Mouse (Mus musculus): ENCODE data around the gene Onecut3. TPM values are rescaled to one million over a fixed set of nuclear protein-coding genes. Genes with fewer than 3 reads are reported as not detected.

Onecut3 gene
- total RNA-seq (2015; ENCODE audit: low replicate concordance) (not detected in 2 replicates), total RNA-seq (2017; ENCODE audit: low replicate concordance) (not detected in 2 replicates)

DNA sequence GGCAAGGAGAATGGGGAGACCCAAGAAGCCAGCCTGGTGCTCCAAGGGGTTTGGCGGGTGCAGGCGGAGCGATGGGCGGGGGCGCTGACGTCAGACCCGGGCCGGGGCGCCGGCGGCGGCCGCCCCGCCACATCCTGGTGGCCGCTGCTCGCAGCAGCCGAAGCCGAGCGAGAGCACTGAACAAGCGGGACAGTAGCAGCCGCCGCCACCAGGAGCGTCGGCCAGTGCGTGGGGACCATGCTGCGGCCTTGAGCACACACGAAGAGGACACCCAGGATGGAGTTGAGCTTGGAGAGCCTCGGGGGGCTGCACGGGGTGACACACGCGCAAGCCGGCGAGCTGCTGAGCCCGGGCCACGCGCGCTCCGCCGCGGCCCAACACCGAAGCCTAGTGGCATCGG is at the start of gene Onecut3:
Gene Onecut3, plus strand, starts transcription at position 104 of the 400 bp plus-strand sequence.
- ATAC-seq (replicated peaks; ENCODE audit: low FRiP score, poor library complexity, severe bottlenecking): no peak

DNA sequence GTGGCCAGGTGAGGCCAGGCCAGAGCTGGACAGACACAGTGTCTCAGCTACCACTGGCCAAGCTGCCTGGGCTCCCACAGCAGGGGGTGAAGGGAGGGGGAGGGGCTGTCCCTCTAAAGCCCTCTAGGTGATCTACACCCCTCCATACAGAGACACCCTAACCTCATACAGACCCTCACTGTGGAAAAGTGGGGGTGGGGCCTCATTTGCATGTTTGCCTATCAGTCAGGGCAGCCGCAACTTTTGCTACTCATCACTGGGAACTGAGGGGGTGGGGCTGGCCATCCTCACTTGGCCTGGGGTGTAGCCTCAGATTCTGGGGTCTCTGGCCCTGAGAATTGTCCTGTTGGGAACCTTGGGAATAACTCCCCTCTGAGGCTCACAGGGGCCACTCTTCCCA is 49.6 kb upstream of the Onecut3 start:
- ATAC-seq (replicated peaks; ENCODE audit: low FRiP score, poor library complexity, severe bottlenecking): no peak

DNA sequence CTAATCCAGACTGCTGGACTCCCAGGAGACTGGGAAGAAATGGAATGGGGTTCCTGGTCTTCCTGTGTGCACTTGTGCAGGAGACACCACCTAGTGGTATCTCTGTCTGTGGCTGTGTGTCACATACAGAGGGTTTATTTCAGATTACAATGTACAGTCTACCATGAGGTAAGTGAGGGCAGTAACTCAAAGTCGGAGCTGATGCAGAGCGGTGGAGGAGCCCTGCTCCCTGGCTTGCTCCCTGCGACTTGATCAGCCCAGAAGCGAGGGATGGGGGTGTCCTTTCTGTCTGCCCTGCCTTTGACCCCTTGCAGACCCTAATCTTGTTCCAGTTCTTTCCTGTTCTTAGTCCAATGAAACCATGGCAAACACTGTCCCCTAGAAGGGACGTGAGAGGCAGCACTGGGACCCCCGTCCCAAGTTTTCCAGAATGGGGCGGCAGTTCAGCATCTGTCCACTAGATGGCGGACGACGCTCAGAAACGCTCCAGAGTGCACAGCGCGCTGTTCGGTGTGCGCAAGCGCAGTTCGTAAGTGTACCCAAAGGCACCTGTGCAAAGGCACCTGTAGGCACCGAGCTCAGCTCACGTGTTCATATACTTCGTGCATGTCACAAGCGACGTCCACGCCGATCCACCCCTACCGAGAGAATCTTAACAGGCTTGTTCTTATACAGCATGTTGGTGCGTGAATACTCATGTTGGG is 48.6 kb upstream of the Onecut3 start:
- ATAC-seq (replicated peaks; ENCODE audit: low FRiP score, poor library complexity, severe bottlenecking): peak; percentile 82

DNA sequence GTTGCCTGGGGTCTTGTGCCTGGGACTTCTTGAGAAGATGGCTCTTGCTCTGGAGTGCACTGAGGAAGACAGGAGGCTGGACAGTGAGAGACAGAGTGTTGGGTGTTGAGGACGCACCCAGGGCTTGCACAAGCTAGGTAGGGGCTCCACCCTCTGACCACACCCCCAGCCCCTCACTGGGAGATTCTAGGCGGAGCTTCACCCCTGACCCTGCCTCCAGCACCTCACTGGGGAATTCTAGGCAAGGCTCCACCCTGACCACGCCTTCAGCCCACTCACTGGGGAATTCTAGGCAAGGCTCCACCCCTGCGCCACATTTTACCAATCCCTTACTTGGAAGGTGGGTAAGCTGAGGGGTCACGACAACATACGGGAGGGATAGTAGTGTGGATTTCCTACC is 44.0 kb upstream of the Onecut3 start:
- no peak for ATAC-seq (replicated peaks; ENCODE audit: low FRiP score, poor library complexity, severe bottlenecking)

DNA sequence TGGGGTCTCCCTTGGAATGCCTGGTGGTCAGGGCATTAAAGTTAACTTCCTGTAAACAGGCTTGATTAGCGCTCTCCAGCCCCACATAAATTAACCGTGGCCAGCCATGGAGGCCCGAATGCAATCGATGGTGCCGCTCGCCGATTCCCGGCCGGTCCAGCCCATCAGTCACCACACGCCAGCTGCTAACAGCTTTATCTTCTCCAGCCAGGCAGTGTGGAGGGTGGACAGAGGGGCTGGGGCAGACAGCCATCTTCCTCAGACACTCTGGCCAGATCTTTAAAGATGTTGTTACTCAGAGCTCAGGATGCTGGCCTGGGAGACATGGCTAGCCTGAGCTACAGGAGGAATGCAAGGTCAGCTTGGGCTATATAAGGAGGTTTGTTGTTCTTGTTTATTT is 41.0 kb upstream of the Onecut3 start:
- ATAC-seq (replicated peaks; ENCODE audit: low FRiP score, poor library complexity, severe bottlenecking): no peak

DNA sequence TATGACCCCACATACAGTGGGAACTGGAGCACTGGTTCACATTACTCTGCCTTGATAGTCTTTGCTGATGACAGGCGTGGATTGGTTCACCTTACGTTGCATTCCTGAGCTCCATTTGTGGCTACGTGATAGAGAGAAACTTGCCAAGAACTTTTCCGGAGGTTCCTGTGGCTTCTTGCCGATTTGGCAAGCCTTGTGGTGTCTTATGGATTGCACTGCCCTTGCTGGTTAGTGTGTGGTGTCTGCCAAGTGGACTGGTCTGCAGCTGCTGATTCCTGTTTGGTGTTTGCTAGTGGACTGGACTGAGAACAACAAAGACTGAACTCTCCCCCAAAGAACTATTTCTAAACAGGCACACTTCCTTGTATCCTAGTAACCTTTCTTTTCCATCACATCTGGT is 39.9 kb upstream of the Onecut3 start:
- no peak for ATAC-seq (replicated peaks; ENCODE audit: low FRiP score, poor library complexity, severe bottlenecking)

DNA sequence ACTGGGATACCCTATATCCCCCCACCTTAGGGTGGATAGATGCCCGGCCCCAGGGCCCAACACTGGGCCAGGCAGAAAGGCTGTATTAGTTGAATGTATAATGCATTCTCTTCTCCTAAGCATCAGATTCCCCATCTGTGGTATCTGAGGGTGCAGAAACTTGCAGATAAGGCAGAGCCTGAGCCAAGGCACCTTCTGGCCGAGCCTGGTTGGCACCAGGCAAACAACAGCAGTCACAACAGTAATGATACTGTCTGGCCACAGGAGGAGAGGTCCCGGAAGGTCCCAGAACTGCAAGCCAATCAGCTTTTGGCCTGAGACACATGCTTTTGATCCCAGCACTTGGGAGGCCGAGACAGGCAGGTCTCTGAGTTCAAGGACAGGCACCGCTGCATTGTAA is 38.9 kb upstream of the Onecut3 start:
- ATAC-seq (replicated peaks; ENCODE audit: low FRiP score, poor library complexity, severe bottlenecking): no peak

DNA sequence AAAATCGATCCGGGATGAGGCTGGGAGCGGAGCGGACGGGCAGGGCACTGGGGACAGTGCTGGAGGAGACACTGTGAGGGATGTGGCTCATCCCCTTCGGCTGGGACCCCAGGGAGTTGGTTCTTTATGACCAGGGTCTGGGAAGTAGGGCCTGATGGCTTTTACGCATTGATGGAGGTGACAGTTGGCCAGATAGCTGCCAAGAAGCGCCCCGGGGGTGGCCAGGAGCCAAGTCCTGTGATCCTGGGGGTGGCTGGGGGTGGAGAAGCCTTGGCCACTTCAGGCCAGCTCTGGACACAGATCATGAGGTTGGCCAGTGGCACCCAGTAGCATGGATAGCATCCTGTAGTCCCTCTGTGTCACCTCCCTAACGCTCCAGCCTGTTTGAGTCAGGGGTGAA is 35.4 kb upstream of the Onecut3 start:
- ATAC-seq (replicated peaks; ENCODE audit: low FRiP score, poor library complexity, severe bottlenecking): no peak

DNA sequence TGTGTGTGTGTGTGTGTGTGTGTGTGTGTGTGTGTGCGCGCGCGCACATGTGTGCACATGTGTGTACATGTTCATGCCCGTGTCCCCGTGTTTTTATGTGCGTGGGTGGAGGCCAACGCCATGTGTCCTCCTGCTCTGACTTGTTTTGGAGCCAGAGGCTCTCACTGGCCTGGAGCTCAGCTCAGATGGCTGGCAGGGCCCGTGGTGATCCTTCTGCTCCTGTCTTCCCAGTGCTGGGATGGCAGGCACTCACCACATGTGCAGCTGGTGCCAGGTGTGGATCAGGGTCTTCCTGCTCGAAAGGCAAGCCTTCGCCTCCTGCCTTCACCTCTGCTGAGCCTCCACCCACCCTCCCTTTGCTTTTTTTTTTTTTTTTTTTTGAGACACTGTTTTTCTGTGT is 35.0 kb upstream of the Onecut3 start:
- ATAC-seq (replicated peaks; ENCODE audit: low FRiP score, poor library complexity, severe bottlenecking): no peak

DNA sequence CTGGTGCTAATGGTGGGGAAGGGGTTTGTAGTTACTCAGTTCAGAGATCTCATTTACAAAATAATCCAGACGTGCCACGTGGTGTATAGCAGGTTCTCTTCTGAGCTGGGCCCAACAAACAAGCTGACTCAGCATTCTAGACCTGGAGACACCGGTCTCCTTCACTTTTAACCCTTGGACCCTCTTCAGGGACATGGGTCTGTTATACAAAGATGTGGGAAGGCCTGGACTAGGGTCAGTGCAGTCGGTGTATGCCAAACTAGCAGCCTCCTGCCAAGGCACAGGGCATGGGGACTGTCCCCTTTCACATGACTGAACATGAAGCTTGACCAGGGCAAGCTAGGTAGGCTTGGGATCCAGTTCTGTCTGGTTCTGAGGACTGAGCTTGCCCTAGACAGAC is 34.3 kb upstream of the Onecut3 start:
- ATAC-seq (replicated peaks; ENCODE audit: low FRiP score, poor library complexity, severe bottlenecking): no peak

DNA sequence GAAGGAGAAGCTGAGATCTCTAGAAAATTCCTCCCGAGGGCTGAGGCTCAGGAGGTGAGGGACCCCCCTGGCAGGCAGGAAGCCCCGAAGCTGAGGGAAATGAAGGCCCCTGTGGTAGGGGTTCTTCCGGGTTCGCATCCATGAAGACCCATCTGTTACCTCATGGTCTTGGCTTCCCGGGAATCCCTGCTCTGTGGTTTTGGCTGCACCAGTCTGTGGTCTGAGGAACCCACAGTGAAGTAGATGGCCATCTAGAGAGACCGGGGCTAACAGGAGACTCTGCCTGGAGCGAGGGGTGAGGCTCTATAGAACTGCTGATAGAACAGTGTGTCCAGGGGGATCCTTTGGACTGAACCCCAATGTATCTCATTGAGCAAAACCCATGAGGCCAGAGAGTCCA is 33.3 kb upstream of the Onecut3 start:
- ATAC-seq (replicated peaks; ENCODE audit: low FRiP score, poor library complexity, severe bottlenecking): no peak

DNA sequence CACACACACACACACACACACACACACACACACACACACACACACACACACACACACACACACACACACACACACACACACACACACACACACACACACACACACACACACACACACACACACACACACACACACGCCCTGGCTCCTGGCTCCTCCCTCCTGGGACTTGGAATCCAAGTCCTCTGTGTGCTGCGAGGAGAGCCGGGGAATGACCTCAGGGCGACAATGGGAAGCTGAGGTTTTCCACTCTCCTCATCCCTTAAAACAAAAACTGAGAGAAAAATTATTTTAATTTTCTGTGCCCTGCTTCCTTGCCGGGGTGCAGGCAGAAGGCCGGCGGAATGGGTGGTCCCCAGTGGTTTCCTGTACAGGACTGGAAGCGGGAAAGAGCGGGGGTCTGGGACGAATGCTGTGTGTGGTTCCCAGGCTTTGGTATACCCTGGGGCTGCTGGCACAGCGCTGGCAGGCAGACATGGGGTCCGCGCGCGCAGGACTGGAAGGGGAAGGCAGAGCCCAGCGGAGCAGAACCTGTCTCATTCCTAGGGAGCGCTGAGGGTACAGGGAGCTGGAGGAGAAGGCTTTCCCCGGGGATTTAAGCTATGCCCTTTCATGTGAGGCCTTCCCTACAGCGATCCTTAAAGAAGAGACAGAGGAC is 30.1 kb upstream of the Onecut3 start:
- ATAC-seq (replicated peaks; ENCODE audit: low FRiP score, poor library complexity, severe bottlenecking): no peak

DNA sequence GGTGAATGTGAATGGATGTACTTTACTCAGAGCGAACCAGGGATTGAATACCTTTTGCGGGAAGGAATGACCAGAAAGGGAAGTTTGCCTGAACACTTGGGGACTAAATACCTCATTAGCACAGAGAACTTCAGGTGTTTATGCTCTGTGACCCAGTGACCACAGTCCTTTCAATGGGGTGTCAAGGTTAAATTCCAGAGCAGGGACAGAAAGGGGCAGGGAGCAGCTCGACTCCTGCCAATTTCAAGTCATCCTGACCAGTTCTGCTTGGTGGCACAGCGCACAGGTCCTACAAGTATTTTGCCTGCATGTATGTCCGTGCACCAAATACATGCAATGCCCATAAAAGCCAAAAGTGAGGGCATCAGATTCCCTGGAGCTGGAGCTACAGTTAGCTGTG is 29.6 kb upstream of the Onecut3 start:
- ATAC-seq (replicated peaks; ENCODE audit: low FRiP score, poor library complexity, severe bottlenecking): no peak

DNA sequence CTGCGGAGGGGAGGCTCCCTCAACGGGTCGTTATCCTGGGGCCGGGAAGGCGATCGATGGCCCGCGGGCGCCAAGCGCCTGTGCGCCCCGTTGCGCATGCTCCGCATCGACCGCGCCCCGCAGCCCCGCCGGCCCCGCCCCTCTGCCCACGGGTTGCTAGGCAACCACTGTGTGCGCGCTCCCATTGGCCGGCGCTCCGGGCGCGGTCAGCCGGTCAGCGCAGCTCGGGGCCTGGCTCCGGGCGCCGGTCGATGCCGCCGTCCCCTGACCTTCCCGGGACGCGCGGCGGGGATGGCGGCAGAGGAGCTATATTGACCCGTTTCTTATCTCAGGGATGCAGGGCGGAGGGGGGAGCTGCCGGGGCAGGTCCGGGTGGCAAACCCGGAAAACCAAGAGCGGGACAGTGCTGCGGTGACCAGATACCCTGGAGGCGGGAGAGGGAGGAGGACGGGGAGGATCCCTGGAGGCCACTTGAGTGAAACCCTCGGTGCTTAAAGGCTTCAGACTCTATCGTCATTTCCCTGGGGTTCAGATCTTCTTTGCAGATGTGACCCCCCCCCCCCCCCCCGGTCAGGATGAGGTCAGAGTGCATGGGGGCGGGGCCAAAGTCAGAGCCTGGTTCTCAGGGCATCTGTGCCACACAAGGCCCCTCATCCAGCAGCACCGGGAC is 19.2 kb upstream of the Onecut3 start:
- peak; percentile 83 for ATAC-seq (replicated peaks; ENCODE audit: low FRiP score, poor library complexity, severe bottlenecking)

DNA sequence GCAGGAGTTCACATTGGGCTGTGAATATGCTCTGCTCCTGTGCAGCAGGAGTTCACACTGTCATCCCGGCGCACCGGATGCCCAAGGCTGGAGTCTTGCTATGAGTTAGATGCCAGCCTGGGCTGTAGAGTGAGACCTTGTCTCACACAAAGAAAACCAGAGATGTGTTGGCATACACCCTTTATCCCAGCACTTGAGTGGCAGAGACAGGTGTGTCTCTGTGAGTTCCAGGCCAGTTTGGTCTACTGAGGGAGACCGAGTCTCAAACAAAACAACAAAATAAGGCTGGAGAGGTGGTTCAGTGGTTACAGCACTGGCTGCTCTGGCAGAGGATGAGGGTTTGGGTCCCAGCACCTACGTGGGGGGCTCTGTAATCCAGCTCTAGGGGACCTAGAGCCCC is 16.1 kb upstream of the Onecut3 start:
- ATAC-seq (replicated peaks; ENCODE audit: low FRiP score, poor library complexity, severe bottlenecking): no peak

DNA sequence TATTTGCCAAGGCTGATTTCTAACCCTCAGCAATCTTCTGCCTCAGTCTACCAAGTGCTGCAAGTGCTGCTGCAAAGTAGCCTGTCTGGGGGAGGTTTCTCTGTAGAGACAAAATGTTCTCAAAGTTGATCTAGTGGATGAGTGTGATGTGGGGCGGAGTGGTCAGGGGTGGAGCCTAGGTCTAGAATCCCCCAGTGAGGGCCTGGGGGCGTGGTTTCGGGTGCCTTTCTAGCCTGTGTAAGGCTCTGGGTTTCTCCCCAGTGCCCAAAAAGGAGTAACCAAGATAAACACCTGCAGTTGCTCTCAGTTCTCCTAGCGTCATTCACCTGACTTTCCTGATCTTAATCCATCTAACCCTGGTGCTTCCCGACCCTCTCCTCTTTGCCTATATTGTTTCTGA is 13.6 kb upstream of the Onecut3 start:
- ATAC-seq (replicated peaks; ENCODE audit: low FRiP score, poor library complexity, severe bottlenecking): no peak

DNA sequence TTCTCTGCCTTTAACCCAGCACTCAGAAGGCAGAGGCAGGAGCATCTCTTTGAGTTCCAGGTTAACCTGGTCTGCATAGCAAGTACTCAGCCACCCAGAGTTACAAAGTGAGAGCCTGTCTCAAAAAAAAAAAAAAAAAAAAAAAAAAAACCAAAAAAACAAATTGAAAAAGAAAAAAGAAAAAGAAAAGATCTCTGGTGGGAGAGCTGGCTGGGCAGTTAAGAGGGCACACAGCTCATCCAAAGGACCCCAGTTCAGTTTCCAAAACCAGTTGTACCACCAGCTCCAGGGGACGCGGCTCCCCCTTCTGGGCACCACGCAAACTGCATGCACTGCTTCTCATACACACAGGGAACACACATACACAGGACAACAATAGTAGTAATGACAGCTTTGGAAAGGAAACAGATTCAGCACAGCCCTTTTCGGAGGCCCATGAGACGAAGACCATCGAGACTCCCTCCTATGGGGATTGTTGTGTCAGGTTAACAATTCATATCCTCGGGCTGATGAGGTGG is 7.7 kb upstream of the Onecut3 start:
- peak; percentile 43; the same call in 1 of the 2 replicates for ATAC-seq (replicated peaks; ENCODE audit: low FRiP score, poor library complexity, severe bottlenecking)

DNA sequence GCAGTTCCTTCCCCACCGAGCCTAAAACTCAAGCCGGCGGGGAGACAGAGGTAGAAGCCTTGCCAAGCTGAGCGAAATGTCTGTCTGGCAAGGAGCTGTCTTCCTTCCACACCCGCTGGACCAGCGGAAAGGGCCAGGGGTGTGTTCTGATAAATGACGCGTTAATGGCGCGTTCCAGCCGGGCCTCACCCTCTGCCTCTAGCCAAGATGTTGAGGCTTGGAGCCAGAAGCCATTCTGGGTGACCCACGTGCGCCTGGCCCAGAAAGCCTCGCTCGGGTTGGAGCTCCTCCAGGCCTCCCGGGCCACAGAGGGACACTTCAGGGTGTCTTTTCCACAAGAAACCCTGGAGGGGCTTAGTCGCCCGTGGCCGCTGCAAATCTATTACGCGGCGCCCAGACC is 4.6 kb upstream of the Onecut3 start:
- ATAC-seq (replicated peaks; ENCODE audit: low FRiP score, poor library complexity, severe bottlenecking): no peak

DNA sequence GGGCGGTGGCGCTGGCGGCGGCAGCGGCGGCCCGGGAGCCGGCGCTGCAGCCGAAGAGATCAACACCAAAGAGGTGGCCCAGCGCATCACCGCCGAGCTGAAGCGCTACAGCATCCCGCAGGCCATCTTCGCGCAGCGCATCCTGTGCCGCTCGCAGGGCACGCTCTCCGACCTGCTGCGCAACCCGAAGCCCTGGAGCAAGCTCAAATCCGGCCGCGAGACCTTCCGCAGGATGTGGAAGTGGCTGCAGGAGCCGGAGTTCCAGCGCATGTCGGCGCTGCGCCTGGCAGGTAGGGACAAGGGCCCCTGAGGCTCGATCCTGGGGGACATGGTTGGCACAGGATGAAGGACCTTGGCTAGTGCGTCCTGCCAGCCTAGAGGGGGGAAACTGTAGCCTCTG is 1.3 kb downstream of the Onecut3 start:
- no peak for ATAC-seq (replicated peaks; ENCODE audit: low FRiP score, poor library complexity, severe bottlenecking)

DNA sequence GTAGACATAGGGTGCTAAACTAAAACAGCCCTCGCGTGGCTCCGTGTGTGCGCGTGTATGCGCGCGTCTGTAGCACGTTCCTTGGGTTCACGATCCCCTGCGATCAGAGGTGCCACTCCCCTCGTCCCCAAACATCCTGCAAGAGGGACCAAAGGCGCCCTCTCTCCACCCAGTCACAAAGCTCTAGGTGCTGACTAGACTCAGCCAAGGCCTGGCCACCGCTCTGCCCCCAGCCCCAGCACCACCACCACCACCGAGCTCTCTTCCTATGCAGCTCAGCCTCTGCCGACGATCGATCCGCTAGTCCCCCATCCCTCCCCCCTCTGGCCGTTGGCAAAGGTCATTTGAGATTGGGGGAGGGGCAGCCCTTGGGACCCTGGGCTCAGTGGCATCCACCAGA is 1.8 kb downstream of the Onecut3 start:
- ATAC-seq (replicated peaks; ENCODE audit: low FRiP score, poor library complexity, severe bottlenecking): no peak

DNA sequence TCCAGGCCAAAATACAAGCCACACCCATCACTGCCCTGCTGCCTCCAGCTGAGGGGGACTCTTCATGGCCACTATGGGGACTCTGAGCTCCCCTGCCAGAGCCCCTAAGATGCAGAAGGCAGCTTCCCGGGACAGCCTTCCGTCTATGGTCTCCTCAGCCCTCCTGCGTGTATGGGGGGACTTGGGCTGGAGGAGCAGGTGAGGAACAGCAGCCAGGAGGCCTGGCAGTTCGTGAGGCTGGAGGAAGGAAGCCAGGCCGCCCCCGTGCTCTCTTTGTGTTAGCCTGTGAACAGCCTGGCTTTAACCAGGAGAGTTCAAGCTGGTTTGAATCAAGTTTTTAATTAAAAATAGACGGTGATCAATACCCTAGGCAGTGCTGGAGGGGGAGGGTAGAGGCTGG is 7.7 kb downstream of the Onecut3 start:
- ATAC-seq (replicated peaks; ENCODE audit: low FRiP score, poor library complexity, severe bottlenecking): no peak

Measured in erythroid progenitor cell, adult 5-6 weeks (primary cell).